Mouse (Mus musculus) kidney, postnatal 10 days (tissue): ENCODE data around the gene Syndig1l.

ENCODE experiments used
- DNase-seq: peaks from one replicate; pipeline ENCODE4 v3.0.0; 2021; ENCODE audit warnings: mixed read lengths

Gene Syndig1l

DNA sequence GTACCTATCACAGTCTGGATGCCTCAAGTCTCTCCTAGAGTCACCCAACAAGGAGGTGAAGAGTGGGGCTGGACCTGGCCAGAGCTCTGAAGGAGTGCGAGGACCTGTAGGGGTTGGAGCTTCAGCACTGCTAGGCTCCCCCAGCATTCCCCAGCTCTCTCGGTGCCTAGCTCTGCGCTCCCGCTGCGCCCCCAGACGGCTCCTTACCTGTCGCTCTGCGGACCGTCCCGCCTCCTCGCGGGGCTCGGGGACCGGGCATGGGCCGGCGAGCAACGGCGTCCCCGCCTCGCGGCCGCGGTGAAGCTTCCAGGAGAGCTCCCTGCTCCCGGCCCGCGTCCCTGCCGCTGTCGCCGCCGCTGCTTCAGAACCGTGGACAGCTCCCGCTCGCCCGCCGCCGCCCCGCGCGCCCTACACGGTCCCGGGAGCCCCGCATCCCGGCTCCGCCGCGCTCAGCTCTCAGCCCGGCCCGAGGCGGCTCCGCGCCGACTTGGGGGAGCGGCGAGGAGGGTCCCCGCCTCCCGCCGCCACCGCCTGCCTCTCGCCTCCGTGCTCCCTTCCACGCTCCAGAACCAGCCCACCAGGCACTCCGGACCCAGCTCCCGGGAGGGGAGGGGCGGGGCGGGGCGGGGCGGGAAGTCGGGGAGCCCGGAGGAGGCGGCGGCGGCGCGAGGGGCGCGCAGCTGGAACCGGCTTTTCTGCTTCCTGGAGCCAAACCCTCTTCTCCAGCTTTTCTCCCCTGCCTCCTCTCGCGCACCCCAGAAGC is at the start of gene Syndig1l:
Gene Syndig1l (minus strand): TSS at position 513 of the 763 bp plus-strand sequence.
- DNase-seq, result peak; percentile 89

DNA sequence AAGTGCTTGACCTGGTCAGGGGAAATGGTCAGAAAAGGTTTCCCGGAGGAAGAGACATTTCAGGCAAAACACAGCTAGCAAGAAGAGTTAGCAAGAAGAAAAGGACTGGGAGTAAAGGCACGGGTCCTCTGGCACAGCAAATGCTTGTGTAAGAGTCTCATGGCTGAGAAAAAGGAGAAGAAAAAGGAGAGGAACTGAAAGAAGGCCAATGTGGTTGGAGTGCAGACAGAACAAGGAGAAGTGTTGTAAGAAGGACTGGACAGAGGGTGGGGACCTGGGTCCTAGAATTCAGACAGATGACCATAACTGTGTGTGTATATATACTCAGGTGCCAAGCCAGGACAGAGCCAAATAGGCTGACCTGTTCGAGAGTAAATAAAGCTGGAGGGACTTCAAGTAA is 49.5 kb upstream of the Syndig1l start:
- DNase-seq, result no peak

DNA sequence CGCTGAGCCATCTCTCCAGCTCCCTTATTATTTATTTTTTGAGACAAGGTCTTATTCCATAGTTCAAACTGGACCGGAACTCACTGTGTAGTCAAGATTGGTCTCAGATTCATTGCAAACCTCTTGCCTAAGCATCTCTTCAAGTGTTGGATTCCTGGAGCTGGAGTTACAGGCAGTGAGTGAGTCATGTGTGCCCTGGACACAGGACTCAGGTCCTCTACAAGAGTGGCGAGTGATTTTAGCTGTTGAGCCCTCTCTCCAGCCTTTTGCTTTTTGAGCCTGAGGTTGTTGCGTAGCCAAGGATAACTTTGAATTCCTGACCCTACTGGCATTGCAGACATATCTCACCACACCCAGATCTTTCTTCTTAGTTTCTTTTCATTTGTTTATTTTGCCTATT is 47.1 kb upstream of the Syndig1l start:
- DNase-seq, result no peak

DNA sequence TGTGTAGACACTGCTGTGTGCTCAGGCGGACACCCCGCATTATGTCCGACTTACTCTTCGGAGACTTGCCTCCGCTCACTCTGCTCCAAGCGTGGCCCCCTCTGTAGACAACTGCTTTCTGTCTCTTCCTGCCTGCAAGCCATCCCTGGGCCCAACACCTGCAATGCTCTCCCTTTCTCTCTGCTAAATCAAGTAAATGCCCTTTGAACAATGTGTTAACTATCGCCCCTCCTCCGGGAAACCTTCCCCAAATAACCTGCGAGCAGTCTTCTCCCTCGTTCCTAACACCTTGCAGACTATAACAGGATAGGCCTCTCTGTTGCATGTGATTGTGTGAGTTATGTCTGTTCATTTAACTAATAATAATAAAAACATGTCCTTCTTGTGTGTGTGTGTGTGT is 44.9 kb upstream of the Syndig1l start:
- DNase-seq, result no peak

DNA sequence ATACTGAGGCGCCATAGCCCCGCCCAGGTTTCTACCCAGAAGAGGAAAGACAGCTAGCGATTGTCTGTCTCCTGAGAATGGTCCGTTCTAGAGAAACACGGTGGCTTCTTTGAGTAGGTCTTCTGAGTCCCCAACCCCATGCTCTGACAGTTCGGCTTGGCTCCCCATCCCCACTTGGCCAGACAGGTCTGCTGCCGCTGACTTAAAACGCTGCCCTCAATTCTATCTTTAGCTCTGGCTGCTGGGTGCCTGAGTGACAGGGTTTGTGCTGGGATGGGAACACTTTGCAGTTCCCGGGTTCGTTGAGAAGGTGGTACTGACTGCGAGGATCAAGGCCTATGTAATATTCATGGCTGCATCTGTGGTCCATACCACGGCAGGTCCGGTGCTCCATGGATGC is 34.7 kb upstream of the Syndig1l start:
- no peak for DNase-seq

DNA sequence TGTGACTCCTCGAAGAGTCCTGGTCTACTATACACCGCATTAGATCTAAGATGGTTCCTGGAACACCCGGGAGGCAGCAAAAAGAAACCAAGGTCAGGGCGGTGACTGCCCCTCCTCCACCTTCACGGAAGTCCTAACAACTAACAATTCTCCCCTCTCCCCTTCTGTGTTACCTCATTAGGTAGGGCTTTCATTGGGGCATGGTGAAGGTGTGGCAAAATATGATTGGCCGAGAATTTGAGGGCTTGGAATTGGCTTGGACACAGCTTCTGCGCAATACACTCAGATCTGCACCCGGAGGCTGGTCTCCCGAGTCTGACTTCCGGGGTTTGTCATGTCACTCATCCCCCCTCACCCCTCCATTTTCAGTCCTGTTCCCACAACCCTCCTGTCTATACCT is 29.8 kb upstream of the Syndig1l start:
- DNase-seq, result no peak

DNA sequence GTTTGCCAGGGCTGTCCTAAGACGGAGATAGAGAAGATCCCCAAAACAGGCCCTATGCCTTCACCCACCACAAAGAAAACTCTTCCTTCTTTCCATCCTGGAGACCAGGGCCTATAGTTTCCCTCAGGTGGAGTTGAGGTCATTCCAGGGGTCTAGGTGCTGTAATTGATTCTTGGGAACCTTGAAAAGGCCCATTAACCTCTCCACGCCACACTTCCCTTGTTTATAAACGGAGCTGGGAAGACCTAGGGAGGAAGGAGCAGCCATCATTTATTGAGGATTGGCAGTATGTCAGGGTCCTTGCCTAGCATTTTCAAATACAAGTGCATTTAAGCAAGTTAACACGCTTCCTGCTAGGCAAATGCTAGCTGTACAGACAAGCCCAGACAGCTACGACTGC is 28.8 kb upstream of the Syndig1l start:
- no peak for DNase-seq

DNA sequence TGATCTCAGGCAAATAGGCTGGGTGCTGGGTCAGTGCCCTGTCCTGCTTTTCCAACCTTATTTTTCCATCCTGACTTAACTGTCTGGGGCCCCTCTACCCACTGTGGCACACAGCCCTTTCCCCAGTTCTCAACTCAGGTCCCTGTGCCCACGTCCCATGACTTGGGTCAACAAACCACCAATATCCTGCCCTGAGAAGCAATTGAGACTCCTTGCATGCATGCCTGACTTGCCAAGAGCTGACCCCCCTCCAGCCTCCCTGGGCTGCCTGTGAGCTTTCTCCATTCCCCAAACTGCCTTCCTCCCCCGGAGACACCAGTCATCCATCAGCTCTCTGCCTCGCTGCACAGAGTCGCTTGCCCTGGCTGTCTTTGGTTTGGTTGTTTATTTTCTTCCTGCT is 28.4 kb upstream of the Syndig1l start:
- DNase-seq, result no peak

DNA sequence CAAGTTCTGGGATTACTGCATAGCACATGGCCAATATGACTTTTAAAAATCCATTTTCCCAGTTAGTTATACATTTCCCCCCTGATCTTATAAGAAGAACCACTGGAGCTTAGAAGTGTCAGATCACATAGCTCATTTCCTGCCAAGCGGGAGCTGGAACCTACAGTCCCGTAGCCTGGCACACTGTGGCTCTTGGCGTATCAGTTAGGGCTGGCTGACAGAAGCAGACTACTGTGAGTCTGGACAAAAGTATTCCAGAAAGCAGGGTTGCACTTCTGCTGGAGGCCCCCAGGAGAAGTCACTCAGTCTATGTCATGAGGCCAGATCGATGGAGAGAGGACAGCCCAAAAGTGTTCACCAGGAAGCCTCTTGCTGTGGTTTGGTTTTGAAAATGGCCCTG is 27.8 kb upstream of the Syndig1l start:
- no peak for DNase-seq

DNA sequence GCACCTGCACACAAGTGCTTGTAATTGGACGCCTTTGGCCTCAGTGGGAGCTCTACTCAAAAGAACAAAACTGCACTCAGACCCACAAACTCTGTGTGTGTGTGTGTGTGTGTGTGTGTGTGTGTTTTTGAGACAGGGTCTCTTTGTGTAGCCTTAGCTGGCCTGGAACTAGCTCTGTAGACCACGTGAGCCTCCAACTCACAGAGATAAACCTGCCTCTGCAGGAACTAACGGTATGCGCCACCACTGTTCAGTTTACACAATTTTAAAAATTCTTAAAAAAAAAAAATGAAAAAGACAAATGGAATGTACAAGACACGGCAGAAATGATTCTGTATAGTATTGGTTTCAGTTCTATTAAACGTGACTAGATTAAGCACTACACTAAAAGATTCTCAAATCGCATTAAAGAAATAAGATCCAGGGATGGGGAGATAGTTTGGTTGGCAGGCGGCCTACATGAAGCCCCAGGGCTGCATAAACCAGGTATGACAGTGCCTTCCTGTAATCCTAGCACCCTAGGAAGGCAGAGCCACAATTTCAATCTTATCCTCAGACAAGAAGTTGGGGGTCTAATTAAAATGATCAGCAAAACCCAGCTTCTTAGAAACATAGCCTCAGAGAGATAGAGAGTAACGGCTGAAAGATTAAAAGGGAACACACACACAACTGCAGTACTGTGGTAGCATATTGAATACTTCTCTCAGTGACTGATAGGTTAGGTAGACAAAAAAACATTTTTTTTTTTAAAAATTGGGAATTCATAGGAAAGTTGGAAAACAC is 20.0 kb upstream of the Syndig1l start:
- DNase-seq, result no peak

DNA sequence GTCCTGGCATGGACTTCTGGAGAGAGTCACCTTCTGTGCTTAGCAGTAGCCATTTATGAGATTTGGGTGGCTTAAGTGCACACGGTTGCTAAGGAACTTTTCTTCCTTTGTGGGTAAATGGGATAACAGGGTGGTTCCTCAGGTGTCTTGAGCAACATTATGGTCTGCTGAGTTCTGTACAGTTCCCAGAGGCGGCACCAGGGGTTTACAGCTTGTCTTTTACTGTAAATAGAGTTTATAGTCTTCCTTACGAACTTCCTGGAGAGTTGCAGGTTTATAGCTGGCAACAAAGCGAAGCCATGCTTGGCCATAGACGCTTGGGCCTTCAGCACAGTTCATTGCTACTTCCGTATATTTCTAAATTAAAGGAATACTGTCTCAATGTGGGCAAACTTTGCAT is 15.9 kb upstream of the Syndig1l start:
- DNase-seq, result no peak

DNA sequence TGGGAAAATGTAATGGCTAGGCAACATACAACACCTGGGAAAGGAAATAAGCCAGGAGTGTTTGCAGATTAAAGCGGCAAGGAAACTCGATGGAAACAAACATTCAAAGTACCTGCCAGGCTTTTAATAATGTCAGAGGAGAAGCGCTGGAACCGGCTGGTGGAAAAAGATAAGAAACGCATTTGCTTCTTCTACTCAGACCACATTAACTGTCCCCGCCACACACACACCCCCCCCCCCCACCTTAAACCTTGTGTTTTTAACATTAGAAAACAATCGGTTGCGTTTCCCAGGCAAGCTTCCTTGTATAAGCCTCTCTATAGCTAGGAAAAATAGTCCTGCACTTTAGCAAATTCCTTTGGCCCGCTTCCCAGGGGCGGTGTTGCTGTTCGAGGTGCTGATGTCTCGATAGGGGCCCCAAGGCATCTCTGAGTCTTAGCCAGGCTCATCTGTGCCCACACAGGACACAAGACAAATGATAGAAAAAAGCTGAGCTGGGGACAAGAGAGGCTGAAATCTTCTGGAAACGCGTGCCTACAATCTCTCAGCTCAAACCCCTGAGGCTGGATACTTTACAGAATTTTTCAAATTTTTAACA is 11.3 kb upstream of the Syndig1l start:
- DNase-seq, result peak; percentile 56

DNA sequence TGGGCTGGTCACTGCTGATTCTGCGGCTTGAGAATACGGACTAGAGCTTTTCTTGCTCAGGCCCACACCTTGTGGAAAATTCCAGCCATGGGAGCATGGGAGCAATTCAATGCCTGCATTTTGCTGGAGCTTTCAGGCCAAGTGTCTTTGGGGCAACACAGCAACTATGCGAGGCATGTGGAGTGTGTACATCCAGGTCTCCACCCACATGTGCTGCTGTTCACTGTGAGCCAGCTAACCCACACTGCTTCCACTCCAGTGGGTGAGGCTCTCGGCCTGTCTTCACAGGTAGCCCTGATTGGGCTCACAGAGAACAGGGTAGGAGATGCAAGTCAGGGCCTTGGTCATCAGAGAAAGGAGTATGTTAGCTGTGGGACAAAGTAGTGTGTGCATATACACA is 9.2 kb upstream of the Syndig1l start:
- no peak for DNase-seq

DNA sequence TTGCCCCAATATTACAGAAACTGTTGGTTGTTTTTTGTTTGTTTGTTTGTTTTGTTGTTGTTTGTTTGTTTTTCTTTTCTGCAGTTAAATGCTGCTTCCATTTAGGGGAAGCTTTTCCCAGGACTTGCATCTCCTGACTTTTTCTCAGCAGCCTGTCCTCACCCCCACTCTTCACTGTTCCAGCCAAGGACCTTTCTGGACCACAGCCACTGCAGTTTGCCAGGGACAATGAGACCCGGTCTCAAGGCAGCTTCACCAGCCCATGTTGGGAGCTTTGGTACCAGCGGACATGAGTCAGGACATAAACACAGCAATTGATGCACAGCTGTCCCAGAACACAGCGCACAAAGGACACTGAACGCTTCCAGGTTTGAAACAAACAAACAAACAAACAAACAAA is 8.3 kb upstream of the Syndig1l start:
- no peak for DNase-seq

DNA sequence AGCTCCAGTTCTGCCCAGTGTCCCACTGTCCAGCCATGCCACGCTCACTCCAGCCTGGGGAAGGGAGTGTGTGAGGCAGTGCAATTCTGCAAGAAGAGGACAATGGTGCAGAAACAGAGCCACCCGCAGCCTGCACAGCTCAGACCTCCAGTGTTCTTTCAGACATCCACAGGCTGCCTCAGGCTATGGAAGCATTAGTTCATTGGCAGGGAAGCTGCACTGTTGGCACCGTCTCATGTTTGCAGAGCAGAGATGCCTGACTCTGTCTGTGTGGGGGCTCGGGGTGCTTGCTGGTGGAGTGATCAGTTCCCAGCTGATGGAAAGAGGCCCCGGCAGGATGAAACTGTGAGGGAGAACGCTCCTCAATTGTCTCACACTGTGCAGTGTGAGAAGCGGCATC is 4.0 kb upstream of the Syndig1l start:
- no peak for DNase-seq

DNA sequence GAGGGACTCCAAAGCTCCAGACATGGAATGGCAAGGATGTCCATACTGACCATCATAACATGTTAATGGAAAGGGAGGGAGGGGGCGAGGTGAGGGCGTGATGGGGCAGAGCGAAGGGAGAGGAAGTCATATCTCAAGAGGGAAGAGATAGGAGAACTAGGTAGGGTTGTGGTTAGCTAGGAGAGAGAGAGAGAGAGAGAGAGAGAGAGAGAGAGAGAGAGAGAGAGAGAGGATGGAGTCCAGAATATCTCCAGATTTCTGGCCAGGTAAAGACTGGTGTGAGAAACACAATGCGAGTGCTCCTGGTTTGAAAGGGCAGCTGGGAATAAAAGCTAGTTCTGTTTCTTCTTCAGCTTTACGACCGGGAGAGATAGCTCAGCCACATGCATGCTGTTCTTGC is 6.5 kb downstream of the Syndig1l start:
- no peak for DNase-seq

DNA sequence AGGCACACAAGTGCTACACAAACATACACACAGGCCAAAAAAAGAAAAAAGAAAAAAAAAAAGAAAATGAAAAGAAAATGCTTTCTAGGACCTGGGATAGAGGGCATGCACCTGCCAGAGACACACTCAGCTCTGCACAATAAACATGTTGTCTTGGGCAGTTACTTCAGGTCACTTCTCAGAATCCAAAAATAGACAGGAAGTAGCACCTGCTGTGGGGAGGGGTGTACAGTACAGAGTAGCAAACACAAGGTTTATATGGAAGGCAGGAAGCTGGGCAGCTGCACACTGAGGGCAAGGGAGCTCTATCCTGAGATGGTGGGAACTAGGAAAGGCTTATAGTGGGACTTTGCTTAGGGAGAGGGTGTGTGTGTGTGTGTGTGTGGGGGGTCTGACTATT is 7.3 kb downstream of the Syndig1l start:
- no peak for DNase-seq

DNA sequence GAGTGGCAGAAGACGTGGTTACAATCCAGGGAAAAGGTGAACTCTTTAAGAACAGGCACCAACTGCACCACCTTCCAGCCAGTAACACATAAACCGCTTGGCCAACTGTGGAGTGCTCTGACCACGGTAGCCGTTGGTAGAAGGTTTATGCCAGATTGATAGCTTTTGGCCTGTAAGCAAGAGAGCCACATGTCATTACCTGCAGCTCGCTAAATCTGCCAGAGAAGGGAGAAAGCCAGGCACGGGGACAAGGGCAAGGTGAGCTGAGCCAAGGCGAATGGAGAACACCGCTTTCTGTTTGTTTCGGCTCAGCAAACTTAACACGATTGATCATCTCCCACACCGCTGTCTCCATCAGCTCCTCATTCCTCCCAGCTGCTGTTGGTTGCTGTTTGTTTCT is 9.6 kb downstream of the Syndig1l start:
- DNase-seq, result no peak

DNA sequence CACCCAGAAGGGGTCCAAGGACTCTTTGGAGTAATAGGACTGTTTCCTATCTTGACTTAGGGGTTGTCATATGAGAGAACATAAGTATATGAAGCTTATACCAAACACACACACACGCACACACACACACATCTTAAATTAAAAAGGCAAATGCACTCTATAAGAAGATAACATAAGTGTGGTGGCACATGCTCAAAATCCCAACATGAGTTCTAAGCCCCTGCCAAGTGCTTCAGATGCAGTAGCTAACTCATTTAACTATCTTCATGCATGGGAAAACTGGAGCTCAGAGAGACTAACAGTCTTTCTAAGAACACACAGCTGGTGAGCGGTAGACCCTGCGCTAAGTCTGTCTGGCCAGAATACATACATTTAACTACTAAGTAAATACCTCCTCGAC is 11.1 kb downstream of the Syndig1l start:
- DNase-seq, result no peak

DNA sequence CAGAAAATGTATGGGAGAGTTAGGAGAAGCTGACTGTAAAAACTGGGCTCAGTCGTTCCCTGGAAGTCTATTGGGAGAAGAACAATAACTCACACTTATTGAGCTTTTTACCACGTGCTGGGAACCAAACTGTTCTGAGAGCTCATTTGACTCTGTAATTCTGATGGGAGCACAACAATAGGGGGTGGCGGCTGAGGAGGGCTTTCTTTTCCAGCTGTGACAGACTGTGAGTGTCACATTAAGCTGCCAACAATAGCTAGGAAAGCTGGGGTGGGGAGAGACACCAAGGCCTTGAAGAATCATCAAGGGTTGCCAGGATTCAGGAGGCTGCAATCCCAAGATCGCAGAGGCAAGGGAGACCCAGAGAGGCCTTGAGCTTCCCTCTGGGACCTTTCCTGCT is 12.5 kb downstream of the Syndig1l start:
- DNase-seq, result no peak

DNA sequence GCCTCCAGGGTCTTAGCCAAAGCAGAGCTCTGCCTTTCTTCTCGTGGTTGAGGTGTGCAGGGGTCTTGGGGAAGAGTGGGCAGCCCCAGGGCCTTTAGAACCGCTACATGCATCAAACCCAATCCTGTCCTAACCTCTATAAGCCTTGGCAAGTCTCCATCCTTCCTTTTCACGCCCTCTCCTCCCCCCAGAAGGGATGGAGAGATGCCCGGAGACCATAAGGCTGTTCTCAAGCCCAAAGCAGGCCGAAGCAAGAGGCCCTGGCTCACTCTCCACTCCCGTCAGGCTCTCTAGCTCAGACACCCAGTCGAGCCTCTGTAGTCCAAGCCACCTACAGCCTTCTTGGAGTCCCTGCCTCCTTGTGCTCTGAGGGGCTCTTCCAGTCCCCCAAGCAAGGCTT is 14.1 kb downstream of the Syndig1l start:
- no peak for DNase-seq

DNA sequence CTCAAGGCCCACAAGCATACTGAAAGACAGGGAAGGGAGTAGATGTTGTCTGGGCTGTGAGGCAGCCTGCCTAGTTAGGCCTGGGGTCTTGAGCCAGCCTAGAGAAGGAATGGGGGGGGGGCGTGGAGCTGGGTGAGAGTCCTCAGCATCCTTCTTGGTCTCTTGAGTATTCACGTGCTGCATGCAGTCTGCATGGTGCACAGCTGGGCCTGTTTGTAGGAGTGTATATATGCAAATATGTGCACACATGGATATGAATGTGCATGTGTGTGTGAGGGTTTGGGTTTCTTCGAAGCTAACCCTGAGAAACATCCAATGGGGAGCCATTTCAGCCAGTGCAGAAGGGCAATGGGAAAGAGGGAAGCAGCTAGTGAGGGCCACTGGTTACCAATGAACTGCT is 22.6 kb downstream of the Syndig1l start:
- DNase-seq, result no peak

DNA sequence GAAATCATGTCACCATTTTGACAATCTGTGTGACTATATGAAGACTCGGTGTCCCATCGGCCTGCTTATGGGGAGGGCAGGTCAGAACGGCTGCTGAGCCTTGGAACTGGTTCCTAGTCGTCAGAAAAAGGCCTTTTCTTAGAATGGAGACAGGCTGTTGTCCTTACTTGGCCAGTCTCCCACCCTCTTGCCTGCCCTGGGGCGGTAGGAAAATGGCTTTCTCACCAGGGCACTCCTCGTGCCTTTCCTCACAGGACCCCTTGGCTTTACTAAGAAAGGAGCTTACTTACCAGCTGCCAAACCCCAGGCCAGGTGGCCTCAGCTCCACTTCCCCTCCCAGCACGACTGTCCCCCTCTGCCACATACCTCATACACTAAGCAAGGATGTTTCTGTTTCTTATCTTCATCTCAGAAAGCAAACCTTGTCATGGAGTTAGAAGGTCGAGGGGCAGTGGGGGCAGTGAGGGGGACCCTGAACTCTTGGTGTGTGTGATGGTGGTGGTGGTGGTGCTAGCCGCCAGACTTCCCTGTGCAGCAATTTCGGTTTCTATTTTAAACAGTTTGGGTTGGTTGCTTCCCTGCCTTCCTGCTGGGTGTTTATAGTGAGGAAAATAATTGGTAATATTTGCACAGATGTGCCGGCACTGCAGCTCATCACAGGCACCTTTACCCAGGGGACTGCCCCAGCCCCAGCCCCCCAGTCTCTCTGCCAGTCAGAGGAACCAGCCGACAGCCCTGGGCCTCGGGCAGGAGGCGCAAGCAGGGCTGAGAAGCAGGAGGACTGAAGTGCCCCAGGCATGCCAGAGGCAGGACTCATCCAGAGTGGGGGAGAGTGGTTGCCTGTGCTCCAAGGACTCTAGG is 23.7 kb downstream of the Syndig1l start:
- DNase-seq, result no peak
